Mouse (Mus musculus): ENCODE measurements around the gene Cxcl13.

- no peak for TF ChIP-seq CTCF (IDR thresholded peaks at IDR 0.05; ENCODE audit: low read depth)
- TF ChIP-seq EP300 (IDR thresholded peaks at IDR 0.05; ENCODE audit: low read depth): no peak
These were observed 20.7 kb upstream of the Cxcl13 start for GRCm38 (mm10) chr5:95936068-95936467.

Measured in heart, postnatal 0 days (tissue).